Mouse (Mus musculus) bone marrow, adult 2 months (tissue): ENCODE results near the gene Adamts20.

ENCODE experiments used
- CTCF ChIP-seq: fragments of 200-500 bp; IDR thresholded peaks from 2 replicates; pipeline ENCODE4 v1.5.1; 2011; ENCODE audit warnings: low read length, control low read depth; ENCODE audit not compliant: control insufficient read depth, insufficient read depth
- POLR2A ChIP-seq: fragments of 200-500 bp; IDR thresholded peaks from 2 replicates; pipeline ENCODE4 v1.6.1; 2011; ENCODE audit warnings: low read depth, mild to moderate bottlenecking, control low read depth, low read length, borderline replicate concordance; ENCODE audit not compliant: control insufficient read depth

DNA sequence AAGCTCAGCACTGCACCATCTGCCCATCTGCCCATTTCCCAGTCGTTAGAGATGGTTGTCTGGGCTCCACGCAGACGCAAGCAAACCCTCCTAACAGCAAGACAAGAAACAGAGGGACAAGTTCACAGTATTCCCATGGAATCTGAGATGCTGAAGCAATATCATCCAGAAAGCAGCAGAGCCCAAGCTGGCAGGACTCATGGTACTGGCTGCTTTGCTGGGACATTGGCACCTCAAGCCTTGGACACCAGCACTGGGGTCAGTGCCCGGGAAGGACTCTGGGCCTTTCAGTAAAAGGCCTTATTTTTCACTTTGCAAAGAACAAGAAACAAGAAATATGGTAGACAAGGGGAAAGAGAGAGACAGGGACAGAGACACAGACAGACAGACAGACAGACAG is 36.5 kb downstream of the Adamts20 start:
- TF ChIP-seq CTCF (no peak), POLR2A (no peak)
